Mouse (Mus musculus): ENCODE results near the gene Usp35. TPM values are rescaled to one million over a fixed set of nuclear protein-coding genes. Genes with fewer than 3 reads are reported as not detected.

Usp35 gene
- polyA plus RNA-seq, 1 experiment from 2014 or later: 1.2 TPM

DNA sequence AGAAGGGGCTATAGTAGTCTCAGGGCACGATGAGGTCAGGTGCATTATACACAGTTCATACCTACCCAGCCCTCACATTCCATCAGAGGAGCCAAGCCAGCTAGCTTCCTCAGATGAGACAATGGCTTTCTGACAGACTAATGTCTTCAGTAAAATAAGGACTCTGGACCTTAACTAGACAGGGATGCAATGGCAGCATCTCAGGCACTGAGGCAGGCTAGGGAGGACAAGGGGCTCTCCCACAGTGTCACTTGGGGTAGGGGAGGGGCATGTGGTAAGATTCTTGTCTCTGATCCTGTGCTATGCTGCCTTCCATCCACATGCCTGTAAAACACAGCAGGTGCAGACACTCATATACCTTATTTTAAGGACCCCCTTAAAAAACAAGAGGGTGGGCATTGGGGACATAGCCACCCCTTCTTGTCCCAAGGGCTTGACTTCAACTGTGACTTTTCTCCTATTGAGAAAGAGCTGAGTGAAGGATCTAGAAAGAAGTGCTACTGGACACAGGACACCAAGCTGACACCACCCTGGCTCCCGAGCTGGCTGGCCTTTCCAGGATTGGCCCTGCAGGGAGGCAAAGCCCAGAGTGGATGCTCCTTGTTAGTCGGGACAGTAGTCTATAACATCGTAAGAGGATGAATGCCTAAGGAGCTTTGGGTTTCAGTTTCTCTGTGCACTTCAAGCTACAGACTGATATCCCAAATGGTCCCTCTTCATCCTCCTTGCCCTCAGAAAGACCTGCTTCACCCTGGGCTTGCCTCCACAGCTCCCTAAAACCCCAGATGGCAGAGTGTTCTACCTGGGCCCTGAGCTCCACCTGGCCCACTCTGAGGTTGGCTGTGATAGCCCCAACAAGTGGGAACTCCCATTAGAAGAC, 22.1 kb downstream of the Usp35 start:
- DNase-seq (ENCODE audit: low spot score): no peak

DNA sequence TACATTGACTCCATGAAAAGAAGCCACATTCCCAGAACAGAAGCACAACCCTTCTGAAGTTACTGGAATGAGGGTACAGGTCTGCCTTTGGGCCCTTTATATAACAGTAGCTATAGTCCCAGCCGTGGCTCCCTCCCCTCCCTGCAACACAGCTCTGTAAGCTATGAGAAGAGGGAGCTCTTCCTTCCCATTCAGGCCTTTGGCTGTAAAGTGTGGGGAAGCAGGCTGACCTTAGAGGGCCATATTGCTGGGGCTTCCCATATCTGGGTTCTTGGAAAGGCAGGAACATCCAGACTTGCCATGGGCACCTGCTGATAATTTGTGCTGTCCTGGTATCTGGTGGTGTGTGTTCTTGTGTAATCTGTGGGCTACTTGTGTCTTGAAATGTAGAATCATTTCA, 24.3 kb downstream of the Usp35 start:
- Histone ChIP-seq H3K4me1 (ENCODE audit: control insufficient read depth, insufficient read depth, low read length) (no peaks in the 10 kb centered on the region), H3K27ac (replicated peaks; ENCODE audit: low read depth, low read length) (no peak overlapping the region), H3K4me2 (ENCODE audit: low read depth, low read length) (no peak overlapping the region), H3K9ac (replicated peaks; ENCODE audit: low read length) (no peak overlapping the region), H3K36me3 (replicated peaks; ENCODE audit: control insufficient read depth, insufficient read depth, low read depth, low read length) (peaks cover 3% of the 10 kb centered on the region), H3K9me3 (replicated peaks; ENCODE audit: control insufficient read depth, low read length) (no peaks in the 10 kb centered on the region), H3K27me3 (ENCODE audit: control insufficient read depth, insufficient read depth, low read length) (no peaks in the 10 kb centered on the region), H3K4me3 (ENCODE audit: low read depth, low read length) (no peak overlapping the region)
- WGBS: 80% methylated on average over 1 of the region's 1 CpGs
- DNase-seq (ENCODE audit: low spot score): no peak
- ATAC-seq (replicated peaks; ENCODE audit: insufficient number of reproducible peaks, low FRiP score, low TSS enrichment, low read depth): no peak

More for the DNA sequence above, 22.1 kb downstream of the Usp35 start:
- no peaks in the 10 kb centered on the region for H3K27me3 ChIP-seq (ENCODE audit: control insufficient read depth, insufficient read depth, low read length)
- ATAC-seq (replicated peaks; ENCODE audit: insufficient number of reproducible peaks, low FRiP score, low TSS enrichment, low read depth): no peak
- no peaks in the 10 kb centered on the region for H3K36me3 ChIP-seq (replicated peaks; ENCODE audit: control insufficient read depth, insufficient read depth, low read depth, low read length)
- H3K4me3 ChIP-seq (ENCODE audit: low read depth, low read length): no peak overlapping the region
- H3K4me2 ChIP-seq (ENCODE audit: low read depth, low read length): no peak overlapping the region
- H3K9ac ChIP-seq (replicated peaks; ENCODE audit: low read length): no peak overlapping the region
- H3K4me1 ChIP-seq (ENCODE audit: control insufficient read depth, insufficient read depth, low read length): no peaks in the 10 kb centered on the region
- 80% methylated on average over 4 of the region's 4 CpGs for WGBS
- no peaks in the 10 kb centered on the region for H3K9me3 ChIP-seq (replicated peaks; ENCODE audit: control insufficient read depth, low read length)
- no peak overlapping the region for H3K27ac ChIP-seq (replicated peaks; ENCODE audit: low read depth, low read length)

- 92% methylated on average over 2 of the region's 2 CpGs for WGBS
- Histone ChIP-seq H3K4me2 (ENCODE audit: low read depth, low read length) (no peak overlapping the region), H3K9me3 (replicated peaks; ENCODE audit: control insufficient read depth, low read length) (no peaks in the 10 kb centered on the region), H3K27ac (replicated peaks; ENCODE audit: low read depth, low read length) (no peak overlapping the region), H3K4me3 (ENCODE audit: low read depth, low read length) (no peak overlapping the region), H3K27me3 (ENCODE audit: control insufficient read depth, insufficient read depth, low read length) (no peaks in the 10 kb centered on the region), H3K4me1 (ENCODE audit: control insufficient read depth, insufficient read depth, low read length) (no peaks in the 10 kb centered on the region), H3K9ac (replicated peaks; ENCODE audit: low read length) (no peak overlapping the region), H3K36me3 (replicated peaks; ENCODE audit: control insufficient read depth, insufficient read depth, low read depth, low read length) (peaks cover 3% of the 10 kb centered on the region)
- DNase-seq (ENCODE audit: low spot score): no peak
- no peak for ATAC-seq (replicated peaks; ENCODE audit: insufficient number of reproducible peaks, low FRiP score, low TSS enrichment, low read depth)
These were observed 25.0 kb downstream of the Usp35 start for GRCm38 (mm10) chr7:97306813-97307212.

DNA sequence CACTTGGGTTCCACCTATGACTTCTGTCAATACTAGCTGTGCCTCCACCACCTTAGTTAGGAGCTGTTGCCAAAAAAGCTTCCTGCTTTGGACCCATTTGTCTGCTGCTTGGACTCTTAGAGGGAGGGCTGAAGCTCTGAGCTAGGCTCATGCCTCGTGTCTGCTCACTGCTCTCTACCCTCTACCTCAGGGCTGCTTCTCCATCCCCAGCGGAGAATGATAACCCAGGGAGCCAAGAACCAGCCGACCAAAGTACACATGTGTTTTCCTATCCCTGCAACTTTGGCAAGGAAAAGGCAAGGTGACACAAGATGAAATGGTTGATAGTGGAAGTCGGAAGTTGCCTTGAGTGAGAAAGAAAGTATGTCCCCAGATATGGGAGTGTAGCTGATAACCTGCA, 26.6 kb downstream of the Usp35 start:
- no peak overlapping the region for H3K27ac ChIP-seq (replicated peaks; ENCODE audit: low read depth, low read length)
- no peak for ATAC-seq (replicated peaks; ENCODE audit: insufficient number of reproducible peaks, low FRiP score, low TSS enrichment, low read depth)
- H3K4me1 ChIP-seq (ENCODE audit: control insufficient read depth, insufficient read depth, low read length): no peaks in the 10 kb centered on the region
- H3K4me3 ChIP-seq (ENCODE audit: low read depth, low read length): no peak overlapping the region
- H3K9me3 ChIP-seq (replicated peaks; ENCODE audit: control insufficient read depth, low read length): no peaks in the 10 kb centered on the region
- no peak for DNase-seq (ENCODE audit: low spot score)
- WGBS: 91% methylated on average over 4 of the region's 4 CpGs
- no peak overlapping the region for H3K9ac ChIP-seq (replicated peaks; ENCODE audit: low read length)
- H3K36me3 ChIP-seq (replicated peaks; ENCODE audit: control insufficient read depth, insufficient read depth, low read depth, low read length): peaks cover 3% of the 10 kb centered on the region
- H3K27me3 ChIP-seq (ENCODE audit: control insufficient read depth, insufficient read depth, low read length): no peaks in the 10 kb centered on the region
- no peak overlapping the region for H3K4me2 ChIP-seq (ENCODE audit: low read depth, low read length)

GRCm38 (mm10) chr7:97304471-97304870, 27.3 kb downstream of the Usp35 start:
- Histone ChIP-seq H3K4me3 (ENCODE audit: low read depth, low read length) (no peak overlapping the region), H3K27ac (replicated peaks; ENCODE audit: low read depth, low read length) (no peak overlapping the region), H3K9me3 (replicated peaks; ENCODE audit: control insufficient read depth, low read length) (no peaks in the 10 kb centered on the region), H3K9ac (replicated peaks; ENCODE audit: low read length) (no peak overlapping the region), H3K4me1 (ENCODE audit: control insufficient read depth, insufficient read depth, low read length) (no peaks in the 10 kb centered on the region), H3K36me3 (replicated peaks; ENCODE audit: control insufficient read depth, insufficient read depth, low read depth, low read length) (peaks cover 3% of the 10 kb centered on the region), H3K4me2 (ENCODE audit: low read depth, low read length) (no peak overlapping the region), H3K27me3 (ENCODE audit: control insufficient read depth, insufficient read depth, low read length) (no peaks in the 10 kb centered on the region)
- ATAC-seq (replicated peaks; ENCODE audit: insufficient number of reproducible peaks, low FRiP score, low TSS enrichment, low read depth) (no peak), DNase-seq (ENCODE audit: low spot score) (no peak)

- DNase-seq (ENCODE audit: low spot score) (no peak), ATAC-seq (replicated peaks; ENCODE audit: insufficient number of reproducible peaks, low FRiP score, low TSS enrichment, low read depth) (no peak)
- Histone ChIP-seq H3K9ac (replicated peaks; ENCODE audit: low read length) (no peak overlapping the region), H3K27ac (replicated peaks; ENCODE audit: low read depth, low read length) (no peak overlapping the region), H3K4me3 (ENCODE audit: low read depth, low read length) (no peak overlapping the region), H3K4me1 (ENCODE audit: control insufficient read depth, insufficient read depth, low read length) (no peaks in the 10 kb centered on the region), H3K4me2 (ENCODE audit: low read depth, low read length) (no peak overlapping the region), H3K27me3 (ENCODE audit: control insufficient read depth, insufficient read depth, low read length) (no peaks in the 10 kb centered on the region), H3K9me3 (replicated peaks; ENCODE audit: control insufficient read depth, low read length) (no peaks in the 10 kb centered on the region), H3K36me3 (replicated peaks; ENCODE audit: control insufficient read depth, insufficient read depth, low read depth, low read length) (peaks cover 3% of the 10 kb centered on the region)
- WGBS: 70% methylated on average over 2 of the region's 2 CpGs
These were observed 28.2 kb downstream of the Usp35 start for GRCm38 (mm10) chr7:97303614-97304013.

DNA sequence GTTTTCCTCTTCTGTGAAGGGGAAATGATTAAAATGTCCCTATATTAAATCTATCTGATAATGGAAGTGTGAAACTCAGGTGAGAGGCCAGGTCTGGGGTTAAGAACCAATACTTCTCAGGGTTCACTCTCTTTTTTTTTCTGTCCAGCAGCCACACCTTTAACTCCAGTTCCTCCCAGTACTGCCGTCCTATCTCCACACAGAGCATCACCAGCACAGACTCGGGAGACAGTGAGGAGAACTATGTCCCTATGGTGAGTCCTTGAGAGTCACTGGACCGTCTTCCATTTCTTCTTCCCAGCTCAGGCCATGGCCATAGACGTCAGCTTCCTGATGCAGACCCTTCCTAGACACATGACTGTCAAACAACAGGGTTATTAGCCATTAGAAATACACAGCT, 28.9 kb downstream of the Usp35 start:
- no peak for DNase-seq (ENCODE audit: low spot score)
- WGBS: 81% methylated on average over 4 of the region's 4 CpGs
- no peaks in the 10 kb centered on the region for H3K4me1 ChIP-seq (ENCODE audit: control insufficient read depth, insufficient read depth, low read length)
- no peaks in the 10 kb centered on the region for H3K9me3 ChIP-seq (replicated peaks; ENCODE audit: control insufficient read depth, low read length)
- H3K4me2 ChIP-seq (ENCODE audit: low read depth, low read length): no peak overlapping the region
- ATAC-seq (replicated peaks; ENCODE audit: insufficient number of reproducible peaks, low FRiP score, low TSS enrichment, low read depth): no peak
- no peak overlapping the region for H3K27ac ChIP-seq (replicated peaks; ENCODE audit: low read depth, low read length)
- no peak overlapping the region for H3K9ac ChIP-seq (replicated peaks; ENCODE audit: low read length)
- H3K36me3 ChIP-seq (replicated peaks; ENCODE audit: control insufficient read depth, insufficient read depth, low read depth, low read length): peaks cover 3% of the 10 kb centered on the region
- no peak overlapping the region for H3K4me3 ChIP-seq (ENCODE audit: low read depth, low read length)
- no peaks in the 10 kb centered on the region for H3K27me3 ChIP-seq (ENCODE audit: control insufficient read depth, insufficient read depth, low read length)

DNA sequence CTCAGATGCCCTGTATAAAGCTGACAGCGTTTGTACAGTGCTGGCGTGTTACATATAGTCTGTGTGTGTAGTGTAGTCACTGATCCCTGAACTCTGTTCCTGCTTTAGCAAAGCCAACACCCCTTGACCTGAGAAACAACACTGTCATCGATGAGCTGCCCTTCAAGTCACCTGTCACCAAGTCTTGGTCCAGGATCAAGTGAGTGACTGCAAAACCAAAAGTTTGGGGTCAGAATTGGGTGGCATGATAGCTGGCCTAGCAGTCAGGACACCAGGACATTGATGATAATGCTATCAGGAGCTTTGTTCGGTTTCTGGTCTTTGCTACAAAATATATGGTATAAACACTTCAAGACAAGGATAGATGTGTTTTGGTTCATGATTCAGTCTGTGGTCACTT, 29.6 kb downstream of the Usp35 start:
- no peaks in the 10 kb centered on the region for H3K9me3 ChIP-seq (replicated peaks; ENCODE audit: control insufficient read depth, low read length)
- no peak overlapping the region for H3K4me2 ChIP-seq (ENCODE audit: low read depth, low read length)
- H3K4me1 ChIP-seq (ENCODE audit: control insufficient read depth, insufficient read depth, low read length): no peaks in the 10 kb centered on the region
- ATAC-seq (replicated peaks; ENCODE audit: insufficient number of reproducible peaks, low FRiP score, low TSS enrichment, low read depth) (no peak), DNase-seq (ENCODE audit: low spot score) (no peak)
- peaks cover 3% of the 10 kb centered on the region for H3K36me3 ChIP-seq (replicated peaks; ENCODE audit: control insufficient read depth, insufficient read depth, low read depth, low read length)
- no peak overlapping the region for H3K9ac ChIP-seq (replicated peaks; ENCODE audit: low read length)
- no peaks in the 10 kb centered on the region for H3K27me3 ChIP-seq (ENCODE audit: control insufficient read depth, insufficient read depth, low read length)
- no peak overlapping the region for H3K4me3 ChIP-seq (ENCODE audit: low read depth, low read length)
- H3K27ac ChIP-seq (replicated peaks; ENCODE audit: low read depth, low read length): no peak overlapping the region
- 87% methylated on average over 4 of the region's 4 CpGs for WGBS

All from embryonic facial prominence, embryonic 11.5 days (tissue).